Mouse (Mus musculus) lung, postnatal 4 days (tissue): Measurements from ENCODE around the gene Stk32c.
A peak's percentile ranks its signal among the peaks of the same experiment; 100 is the strongest.

ENCODE experiments used
- DNase-seq, 2 experiments: peaks; one replicate each; pipeline ENCODE4 v3.0.0; 2021

Stk32c gene

GRCm38 (mm10) chr7:139228447-139229171 is 15.5 kb upstream of the Stk32c start:
- peak in 1 of 2 experiments; percentile 36 for DNase-seq

- peak in 1 of 2 experiments; percentile 16 for DNase-seq
Measured at GRCm38 (mm10) chr7:139226416-139226815, 13.3 kb upstream of the Stk32c start.

- peak; percentile 73 to 79 for DNase-seq
Measured at GRCm38 (mm10) chr7:139224725-139225124, 11.6 kb upstream of the Stk32c start.

- DNase-seq: peak in 1 of 2 experiments; percentile 11
Measured at GRCm38 (mm10) chr7:139224070-139224469, 11.0 kb upstream of the Stk32c start.

- DNase-seq: no peak
Measured at GRCm38 (mm10) chr7:139222341-139222740, 9.2 kb upstream of the Stk32c start.

- peak in 1 of 2 experiments; percentile 5 for DNase-seq
Measured at GRCm38 (mm10) chr7:139221856-139222255, 8.7 kb upstream of the Stk32c start.

GRCm38 (mm10) chr7:139221072-139221471 is 8.0 kb upstream of the Stk32c start:
- DNase-seq: no peak

GRCm38 (mm10) chr7:139220303-139220702 is 7.2 kb upstream of the Stk32c start:
- DNase-seq: peak; percentile 39 to 70

GRCm38 (mm10) chr7:139219486-139219885 is 6.4 kb upstream of the Stk32c start:
- peak in 1 of 2 experiments; percentile 14 for DNase-seq

GRCm38 (mm10) chr7:139218641-139219415 is 5.7 kb upstream of the Stk32c start:
- DNase-seq: peak; percentile 60 to 61

- no peak for DNase-seq
Measured at GRCm38 (mm10) chr7:139217046-139217445, 3.9 kb upstream of the Stk32c start.

- peak in 1 of 2 experiments; percentile 47 for DNase-seq
Measured at GRCm38 (mm10) chr7:139216464-139216863, 3.4 kb upstream of the Stk32c start.

GRCm38 (mm10) chr7:139215946-139216345 is 2.8 kb upstream of the Stk32c start:
- no peak for DNase-seq

- DNase-seq: no peak
Measured at GRCm38 (mm10) chr7:139215516-139215915, 2.4 kb upstream of the Stk32c start.

- no peak for DNase-seq
Measured at GRCm38 (mm10) chr7:139214596-139215340, 1.7 kb upstream of the Stk32c start.

- DNase-seq: no peak
Measured at GRCm38 (mm10) chr7:139214160-139214559, 1.1 kb upstream of the Stk32c start.

- DNase-seq: no peak
Measured at GRCm38 (mm10) chr7:139213751-139214150, 644 bp upstream of the Stk32c start.

GRCm38 (mm10) chr7:139211761-139212160 is 1.3 kb downstream of the Stk32c start:
- DNase-seq: no peak

GRCm38 (mm10) chr7:139208773-139209095 is 4.4 kb downstream of the Stk32c start:
- no peak for DNase-seq

- peak; percentile 50 to 67 for DNase-seq
Measured at GRCm38 (mm10) chr7:139208023-139208772, 4.9 kb downstream of the Stk32c start.

GRCm38 (mm10) chr7:139201209-139201608 is 11.9 kb downstream of the Stk32c start:
- no peak for DNase-seq

- DNase-seq: peak; percentile 42 to 61
Measured at GRCm38 (mm10) chr7:139200108-139200507, 13.0 kb downstream of the Stk32c start.

- DNase-seq: no peak
Measured at GRCm38 (mm10) chr7:139197022-139197421, 16.1 kb downstream of the Stk32c start.
